Mouse (Mus musculus): ENCODE data around the gene Cdk15.

Cdk15 gene

DNA sequence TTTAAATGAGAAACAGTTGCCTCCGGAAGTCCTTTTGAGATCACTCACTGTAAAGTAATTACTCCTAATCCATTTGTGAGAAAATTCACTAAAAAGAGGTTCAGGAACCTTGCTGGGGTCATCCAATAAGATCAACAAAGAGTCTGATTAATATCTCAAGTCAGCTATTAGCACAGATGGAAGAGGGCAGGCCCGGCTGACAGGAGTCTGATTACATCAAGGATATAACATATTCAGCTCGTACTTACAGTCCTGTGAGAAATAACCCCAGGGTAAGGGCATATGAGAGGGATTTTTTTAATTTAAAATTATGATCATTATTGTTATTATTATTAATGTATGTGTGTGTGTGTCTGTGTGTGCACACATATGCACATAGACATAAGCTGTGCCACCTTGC lies 15.5 kb downstream of the Cdk15 start:
- no peak for DNase-seq (ENCODE audit: low read depth, low spot score)

DNA sequence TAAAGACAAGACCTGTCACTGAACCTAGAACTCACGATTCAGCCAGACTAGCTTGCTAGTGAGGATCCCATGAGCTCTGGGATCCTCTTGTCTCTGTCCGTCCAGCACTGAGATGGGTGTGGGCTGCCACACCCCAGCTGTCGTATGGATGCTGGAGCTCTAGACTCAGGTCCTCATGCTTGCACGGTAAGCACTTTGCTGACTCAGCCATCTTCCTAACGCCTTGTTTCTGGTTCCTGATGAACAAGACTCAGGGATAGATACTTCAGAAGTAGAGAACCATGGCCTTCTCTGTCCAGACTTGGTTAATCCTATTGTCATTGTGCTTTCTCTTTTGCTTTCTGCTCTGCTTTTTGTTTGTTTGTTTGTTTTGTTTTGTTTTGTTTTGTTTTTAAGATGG lies 29.2 kb downstream of the Cdk15 start:
- no peak for DNase-seq (ENCODE audit: low read depth, low spot score)

DNA sequence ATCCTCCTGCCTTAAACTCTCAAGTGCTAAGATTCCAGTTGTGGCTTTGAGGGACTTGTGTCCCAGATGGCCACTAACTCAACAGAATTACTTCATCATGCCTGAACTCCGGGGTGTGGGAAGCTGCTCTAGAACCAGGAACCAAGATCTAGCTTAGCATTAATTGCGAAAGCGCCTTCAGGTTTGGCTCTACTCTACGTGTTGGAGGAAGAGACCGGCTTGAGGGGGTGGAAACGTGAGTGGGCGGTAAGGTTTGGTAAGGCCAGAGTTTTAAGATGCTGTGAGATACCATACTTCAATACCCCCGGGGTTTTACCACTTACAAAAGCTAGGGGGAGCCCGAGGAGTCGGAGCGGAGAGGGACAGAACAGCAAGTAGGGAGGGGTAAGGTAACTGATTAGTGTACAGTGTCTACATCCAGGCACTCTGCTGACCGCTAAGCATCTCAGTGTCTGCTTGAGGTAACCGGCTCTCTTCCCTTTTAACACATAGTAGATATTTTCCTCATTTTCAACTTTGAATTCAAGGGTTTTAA lies 29.7 kb downstream of the Cdk15 start:
- no peak for DNase-seq (ENCODE audit: low read depth, low spot score)

DNA sequence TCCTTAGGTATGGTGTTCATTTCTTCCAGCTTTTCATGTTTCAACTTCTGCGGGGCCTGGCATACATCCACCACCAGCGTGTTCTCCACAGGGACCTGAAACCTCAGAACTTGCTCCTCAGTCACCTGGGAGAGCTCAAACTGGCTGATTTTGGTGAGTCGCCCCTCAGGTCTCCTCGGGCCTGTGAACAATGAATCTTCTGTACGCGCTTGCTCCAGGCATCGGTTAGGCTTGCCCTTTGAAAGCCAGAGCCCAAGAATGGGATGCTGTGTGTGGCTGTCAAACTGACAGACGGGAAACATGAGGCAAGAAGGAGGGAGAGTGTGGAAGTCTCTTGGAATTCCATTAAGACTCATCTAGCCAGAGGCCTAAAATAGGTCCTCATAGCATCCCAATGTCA lies 31.0 kb downstream of the Cdk15 start:
- no peak for DNase-seq (ENCODE audit: low read depth, low spot score)

DNA sequence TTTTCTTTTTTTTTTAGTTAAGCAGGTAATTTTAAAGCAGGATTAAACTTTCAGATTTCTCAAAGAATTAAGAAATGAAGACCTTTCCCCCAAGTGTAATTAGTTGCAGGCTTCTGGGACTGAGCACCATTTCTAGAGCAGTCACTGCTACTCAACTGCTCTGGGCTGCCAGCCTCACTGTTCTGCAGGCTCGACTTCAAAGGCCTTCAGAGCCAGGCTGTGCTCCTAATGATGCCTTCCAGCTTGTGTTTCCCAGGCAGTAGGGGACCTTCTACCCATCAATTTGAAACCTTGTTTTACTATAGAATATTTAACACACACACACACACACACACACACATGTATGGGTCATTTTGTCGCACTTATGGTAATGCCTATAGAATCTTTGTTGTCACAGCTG lies 34.9 kb downstream of the Cdk15 start:
- no peak for DNase-seq (ENCODE audit: low read depth, low spot score)

DNA sequence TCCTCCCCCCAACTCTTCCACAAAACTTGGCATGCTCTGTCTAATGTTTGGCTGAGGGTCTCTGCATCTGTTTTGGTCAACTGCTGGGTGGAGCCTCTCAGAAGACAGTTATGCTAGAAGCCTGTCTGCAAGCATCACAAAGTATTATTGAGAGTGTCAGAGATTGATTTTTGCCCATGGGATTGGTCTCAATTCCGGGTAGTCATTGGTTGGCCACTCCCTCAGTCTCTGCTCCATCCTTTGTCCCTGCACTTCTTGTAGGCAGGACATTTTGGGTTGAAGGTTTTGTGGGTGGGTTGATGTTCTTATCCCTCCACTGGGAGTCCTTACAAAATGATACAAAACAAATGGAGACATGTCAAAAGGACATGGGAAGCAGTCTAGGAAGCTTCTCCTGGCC lies 39.1 kb downstream of the Cdk15 start:
- no peak for DNase-seq (ENCODE audit: low read depth, low spot score)

DNA sequence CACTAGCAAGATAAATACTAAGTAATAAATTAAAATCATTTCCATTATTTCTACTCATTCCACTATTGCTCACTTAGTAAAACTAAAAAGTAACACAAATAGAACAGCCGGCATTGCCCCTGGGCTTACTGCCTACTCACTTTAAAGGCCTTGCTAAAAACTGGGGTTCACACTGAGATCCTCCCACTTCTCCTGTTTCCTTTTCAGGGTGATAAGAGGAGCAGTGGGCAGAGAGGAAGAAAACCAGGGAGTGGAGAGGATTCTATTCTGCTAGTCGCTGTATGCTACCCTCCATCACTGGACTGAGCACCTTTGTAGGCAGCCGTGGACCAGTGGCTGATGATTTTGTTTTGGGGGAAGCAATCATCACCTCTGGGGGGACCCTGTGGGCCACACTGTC lies 40.5 kb downstream of the Cdk15 start:
- DNase-seq (ENCODE audit: low read depth, low spot score), result no peak

DNA sequence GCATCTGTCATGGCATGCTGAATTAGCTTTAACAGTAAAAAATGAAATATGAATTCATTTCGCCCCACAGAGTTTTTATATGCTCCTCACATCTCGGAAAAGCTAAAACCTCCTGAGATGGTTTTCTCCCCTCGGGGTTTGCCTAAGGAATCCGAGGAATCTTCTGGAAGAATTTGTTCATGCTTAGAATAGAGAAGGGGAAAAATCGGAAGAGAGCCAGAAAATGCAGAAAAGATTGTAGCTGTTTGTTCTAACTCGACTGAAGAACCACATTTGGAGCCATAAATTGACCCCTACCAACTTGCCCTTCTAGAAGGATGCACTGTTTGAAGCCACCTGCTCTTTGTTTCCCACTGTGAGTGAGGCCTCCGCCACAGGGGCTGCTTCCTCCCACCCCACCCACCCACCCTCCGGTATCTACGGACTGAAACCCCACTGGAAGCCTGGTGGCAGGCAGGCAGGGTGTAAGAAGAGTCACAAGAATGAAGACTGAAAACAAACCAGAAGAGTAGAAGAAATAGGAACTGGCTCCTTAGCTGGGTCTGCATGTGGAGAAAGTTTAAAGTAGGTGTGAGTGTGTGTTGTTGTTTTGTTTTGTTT lies 41.9 kb downstream of the Cdk15 start:
- no peak for DNase-seq (ENCODE audit: low read depth, low spot score)

DNA sequence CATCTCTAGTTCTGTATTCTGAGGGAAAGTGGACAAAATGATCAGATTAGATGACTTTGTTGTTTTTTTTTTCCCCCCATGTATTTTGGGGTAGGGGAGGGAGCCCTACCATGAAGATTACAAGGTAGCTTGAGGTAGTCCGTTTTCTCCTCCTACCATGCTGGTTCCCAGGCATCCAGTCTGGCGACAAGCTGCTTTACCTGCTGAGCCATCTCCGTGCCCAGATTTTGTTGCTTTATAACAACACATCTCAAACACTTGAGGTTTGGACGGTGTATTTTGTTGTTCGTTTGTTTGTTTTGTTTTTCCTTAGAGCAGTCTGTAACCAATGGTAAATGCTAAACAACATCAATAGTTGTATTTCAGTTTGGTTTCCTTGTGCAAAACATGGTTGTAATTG lies 50.6 kb downstream of the Cdk15 start:
- DNase-seq (ENCODE audit: low read depth, low spot score), result no peak

DNA sequence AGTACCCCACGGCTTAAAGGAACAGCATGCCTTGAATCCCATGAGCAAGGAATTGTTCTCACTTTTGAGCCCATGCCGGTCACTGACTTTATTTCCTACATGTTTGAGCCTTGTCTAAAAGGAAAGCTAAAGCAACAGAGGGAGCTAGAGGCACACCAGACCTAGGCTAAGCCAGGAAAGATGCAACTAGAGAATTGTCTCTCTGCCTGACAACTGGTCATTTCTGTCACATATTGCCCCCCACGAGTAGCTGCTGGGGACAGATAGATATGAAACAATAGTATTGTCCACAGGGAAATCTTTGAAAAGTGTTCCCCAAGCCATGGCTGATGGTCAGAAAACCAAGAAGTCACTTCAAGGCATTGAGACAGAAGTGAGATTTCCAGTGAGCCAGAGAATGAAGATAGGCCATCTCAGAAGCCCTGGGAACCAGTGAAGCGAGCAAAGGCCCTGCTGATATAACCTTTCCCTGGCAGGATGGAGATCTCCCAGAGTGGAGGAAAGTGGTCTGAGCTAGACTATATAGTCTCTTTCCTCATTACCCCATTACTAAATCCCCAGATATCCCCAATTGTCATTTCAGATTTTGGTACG lies 54.7 kb downstream of the Cdk15 start:
- no peak for DNase-seq (ENCODE audit: low read depth, low spot score)

DNA sequence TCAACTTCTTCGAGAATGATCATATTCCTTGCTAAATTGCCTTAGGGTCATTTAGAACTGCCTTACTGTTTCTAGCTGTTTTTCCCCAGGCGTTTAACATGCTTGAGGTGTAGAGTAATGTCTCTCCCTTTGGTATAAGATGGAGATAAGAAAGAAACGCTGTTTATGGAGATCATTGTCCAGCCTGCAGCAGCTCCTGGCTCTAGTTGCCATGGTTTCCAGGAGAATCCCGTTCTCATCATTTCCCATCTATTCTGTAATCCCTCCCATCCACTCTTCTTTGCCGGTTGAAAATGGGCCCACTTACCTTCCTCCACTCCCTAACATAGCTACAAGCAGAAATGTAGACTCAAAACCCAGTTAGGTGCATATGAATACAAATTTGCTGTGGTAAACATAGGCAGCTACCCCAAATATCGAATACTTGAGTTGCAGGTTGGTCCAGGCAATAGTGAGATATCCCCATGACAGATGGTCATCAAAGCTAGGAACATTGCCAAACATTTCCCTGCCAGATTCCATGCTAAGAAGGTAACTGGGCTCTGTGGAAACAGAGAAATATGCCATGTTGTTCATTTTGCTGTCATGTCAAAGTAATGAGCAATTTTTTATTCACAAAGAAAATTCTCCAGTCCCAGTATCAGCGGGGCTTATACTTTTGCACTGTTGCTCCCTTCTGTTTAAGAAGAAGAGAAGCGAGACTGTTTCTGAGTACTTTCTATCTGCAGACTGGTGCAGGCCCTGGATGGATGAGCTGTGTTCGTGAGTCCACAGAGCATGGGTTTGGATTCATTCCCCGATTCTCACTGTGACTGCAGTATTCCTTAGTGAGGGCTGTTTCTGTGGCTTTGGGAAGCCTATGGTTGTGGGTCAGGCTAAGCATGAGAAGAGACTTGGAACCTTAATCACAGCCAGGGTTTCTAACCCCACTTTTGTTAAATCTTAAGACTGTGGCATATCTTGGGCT lies 55.8 kb downstream of the Cdk15 start:
- DNase-seq (ENCODE audit: low read depth, low spot score), result no peak

DNA sequence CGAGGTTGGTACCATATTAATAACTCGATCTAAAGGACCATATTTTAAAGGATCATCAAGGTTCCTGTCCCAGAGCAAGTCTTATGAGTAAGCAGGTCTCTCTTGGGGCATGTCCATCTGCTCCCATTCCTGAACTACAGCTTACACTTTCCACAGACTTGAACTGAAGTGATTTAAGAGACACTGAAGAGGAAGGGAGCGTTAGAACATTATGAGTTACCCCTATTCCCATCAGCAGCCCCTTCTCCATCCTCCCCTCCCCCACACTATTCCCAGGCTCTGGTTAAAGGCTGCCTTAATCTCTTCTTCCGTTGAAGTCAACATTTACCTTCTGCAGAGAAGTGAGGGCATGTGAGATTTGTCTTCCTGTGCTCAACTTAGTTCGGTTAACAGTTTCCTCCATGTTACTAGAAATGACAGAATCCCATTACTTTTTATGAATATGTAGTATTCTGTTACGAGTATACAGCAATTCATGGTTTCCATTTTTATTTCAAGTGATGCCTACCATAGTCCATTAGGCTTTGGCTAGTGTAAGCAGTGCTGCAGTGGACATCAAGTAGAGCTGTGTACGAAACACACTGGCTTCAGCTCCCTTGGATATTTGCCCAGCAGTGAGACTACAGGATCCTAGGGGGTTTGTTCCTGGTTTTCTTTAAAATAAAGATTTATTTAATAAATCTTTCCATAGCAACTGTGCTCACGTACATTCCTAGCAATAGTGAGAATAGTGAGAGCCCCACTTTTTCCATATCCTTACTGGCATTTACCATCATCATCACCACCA lies 56.6 kb downstream of the Cdk15 start:
- no peak for DNase-seq (ENCODE audit: low read depth, low spot score)

DNA sequence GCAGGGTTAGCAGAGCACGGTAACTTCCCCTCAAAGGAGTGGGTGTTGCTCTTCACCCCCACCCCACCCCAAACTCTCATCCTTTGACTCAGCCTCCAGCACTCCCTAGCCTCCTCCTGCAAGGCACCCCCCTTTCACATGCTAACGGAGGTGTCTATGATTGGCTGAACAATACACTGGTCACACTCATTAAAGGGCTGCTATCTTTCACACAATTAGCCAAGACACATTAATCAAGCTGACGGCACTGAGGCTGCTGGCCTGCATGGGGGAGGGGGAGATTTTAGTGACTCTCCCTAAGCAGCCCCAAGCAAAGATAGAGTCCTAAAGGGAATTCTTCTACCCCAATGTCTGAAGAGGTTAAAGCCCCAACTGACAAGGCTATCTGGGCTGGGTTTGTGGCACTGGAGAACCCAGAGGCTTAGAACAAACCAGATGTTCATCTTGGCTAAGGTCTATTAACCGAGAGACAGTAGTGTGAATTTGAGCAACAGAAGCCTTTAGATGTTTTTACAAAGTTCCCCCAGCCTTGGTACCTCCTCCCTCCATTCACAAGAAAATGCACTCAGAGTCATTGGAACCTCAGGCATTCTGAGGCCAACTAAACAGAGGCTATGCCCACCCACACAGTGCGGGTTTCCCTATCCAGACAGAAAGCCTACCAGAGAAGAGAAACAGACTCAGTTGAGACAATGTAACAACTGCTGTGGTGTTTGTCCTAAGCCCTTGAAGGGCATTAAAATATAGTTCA lies 58.5 kb downstream of the Cdk15 start:
- DNase-seq (ENCODE audit: low read depth, low spot score), result no peak

DNA sequence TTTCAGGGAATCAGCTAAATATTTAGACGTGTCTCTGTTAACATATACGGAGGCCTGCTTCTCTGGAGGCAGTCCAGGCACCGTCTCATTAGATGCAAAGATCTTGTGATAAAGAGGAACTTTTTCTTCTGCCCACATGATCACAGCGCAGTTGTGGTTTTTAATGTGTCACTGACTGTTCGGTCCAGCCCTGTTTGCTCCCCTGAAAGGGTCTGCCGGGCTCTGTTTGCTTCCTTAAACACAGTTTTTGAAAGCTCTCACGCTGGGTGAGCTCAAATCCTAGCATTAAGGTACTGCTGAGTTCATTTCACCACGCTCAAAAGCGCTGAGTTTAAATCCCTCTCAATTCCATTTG lies 59.3 kb downstream of the Cdk15 start:
- DNase-seq (ENCODE audit: low read depth, low spot score), result no peak

DNA sequence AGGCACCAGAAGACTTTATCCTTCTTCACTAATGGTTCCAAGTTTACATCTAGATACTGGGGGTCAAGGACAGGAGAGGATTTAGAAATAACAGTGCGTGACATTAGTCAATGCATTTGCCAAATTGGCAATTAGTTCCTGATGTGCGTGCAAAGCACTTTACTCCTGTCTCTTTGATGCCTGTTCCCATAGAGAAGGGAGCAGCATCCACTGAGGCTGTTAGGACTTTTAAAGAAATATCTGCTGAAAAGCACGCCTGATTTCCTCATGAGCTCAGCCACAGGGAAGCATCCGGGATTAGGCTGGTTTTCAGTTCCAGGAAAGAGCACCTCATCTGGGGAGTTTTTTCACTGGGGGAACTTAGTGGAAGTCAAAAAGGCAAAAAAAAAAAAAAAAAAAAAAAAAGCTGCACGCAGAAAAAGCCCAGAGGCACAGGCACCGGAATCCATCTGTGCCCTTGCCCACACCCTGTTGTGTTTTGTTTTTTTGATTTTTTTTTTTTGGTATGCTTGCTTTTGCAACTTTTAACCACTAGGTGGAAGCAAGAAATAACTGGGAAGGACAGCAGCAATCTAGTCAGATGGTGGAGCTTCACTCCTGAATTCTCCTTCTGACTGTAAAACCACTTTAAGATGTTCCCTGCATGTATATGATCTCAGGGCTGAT lies 59.8 kb downstream of the Cdk15 start:
- no peak for DNase-seq (ENCODE audit: low read depth, low spot score)

DNA sequence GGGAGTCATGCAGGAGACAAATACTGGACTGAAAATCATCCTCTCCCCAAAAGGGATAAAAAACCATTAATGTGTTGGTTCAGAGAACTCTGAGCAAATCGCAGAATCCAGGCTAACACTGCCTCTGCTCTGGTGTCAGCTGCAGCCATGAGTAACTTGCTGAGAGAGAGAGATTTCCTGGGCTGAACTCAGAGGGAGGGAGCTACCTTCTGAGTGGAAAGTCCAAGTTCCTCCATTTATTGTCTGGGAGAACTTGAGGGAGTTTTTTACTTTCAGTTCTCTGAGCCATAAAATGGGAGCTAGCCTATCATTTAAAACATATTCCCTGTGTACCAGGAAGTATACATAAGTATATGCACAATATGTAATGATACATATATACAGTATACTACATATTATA lies 60.7 kb downstream of the Cdk15 start:
- DNase-seq (ENCODE audit: low read depth, low spot score), result no peak

DNA sequence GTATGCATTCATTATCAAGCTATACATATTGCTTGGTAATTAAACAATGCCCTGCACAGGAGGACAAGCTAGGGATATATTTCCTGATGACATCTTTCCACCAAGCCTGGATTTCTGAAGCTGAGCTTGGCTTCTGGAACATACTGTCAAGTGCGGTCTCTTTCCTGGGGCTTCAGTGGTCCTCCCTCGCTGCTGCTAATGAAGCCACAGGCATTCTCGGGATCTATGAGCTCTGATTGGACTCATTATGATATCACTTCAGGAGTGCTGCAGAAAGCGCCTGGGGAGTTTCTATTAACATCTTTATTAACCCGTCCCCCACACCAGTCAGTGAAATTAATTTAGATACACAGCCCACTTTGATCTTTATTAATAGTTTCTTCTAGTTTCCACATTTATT lies 62.2 kb downstream of the Cdk15 start:
- no peak for DNase-seq (ENCODE audit: low read depth, low spot score)

DNA sequence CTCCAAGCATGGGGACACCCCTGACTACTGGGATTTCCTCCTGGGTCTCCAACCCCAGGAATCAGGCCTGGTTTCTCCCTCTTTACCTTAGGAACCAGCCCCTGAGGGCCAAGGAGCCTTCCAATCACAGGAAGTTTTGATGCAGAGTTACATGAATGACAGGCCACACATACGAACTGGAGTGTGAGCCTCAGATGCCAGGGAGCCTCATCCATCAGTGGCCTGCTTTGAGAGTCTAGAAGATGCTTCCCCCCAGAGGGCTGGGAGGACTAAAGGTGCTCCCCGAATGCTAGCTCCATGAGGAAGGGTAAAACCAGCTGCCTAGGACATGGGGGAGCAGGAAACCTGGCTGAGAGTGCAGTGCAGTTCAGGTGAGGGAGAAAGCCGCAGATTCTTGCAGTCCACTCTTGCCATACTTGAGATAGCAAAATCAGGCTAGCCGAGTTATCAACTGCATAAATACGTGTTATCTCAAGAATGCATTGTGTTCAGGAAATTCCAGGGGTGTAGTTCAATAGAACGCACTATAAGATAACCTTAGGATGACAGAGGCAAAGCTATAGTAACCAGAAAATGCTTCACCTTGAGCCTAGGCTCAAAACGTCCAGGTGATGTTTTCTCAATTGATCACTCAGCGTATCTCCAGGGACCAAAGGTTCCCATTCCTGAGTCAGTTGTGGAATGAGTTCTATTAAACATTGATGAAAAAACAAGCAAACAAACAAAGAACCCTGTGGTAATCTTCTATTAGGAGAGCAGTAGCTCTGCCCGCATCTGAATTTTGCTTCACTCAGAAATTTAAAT lies 64.6 kb downstream of the Cdk15 start:
- no peak for DNase-seq (ENCODE audit: low read depth, low spot score)

DNA sequence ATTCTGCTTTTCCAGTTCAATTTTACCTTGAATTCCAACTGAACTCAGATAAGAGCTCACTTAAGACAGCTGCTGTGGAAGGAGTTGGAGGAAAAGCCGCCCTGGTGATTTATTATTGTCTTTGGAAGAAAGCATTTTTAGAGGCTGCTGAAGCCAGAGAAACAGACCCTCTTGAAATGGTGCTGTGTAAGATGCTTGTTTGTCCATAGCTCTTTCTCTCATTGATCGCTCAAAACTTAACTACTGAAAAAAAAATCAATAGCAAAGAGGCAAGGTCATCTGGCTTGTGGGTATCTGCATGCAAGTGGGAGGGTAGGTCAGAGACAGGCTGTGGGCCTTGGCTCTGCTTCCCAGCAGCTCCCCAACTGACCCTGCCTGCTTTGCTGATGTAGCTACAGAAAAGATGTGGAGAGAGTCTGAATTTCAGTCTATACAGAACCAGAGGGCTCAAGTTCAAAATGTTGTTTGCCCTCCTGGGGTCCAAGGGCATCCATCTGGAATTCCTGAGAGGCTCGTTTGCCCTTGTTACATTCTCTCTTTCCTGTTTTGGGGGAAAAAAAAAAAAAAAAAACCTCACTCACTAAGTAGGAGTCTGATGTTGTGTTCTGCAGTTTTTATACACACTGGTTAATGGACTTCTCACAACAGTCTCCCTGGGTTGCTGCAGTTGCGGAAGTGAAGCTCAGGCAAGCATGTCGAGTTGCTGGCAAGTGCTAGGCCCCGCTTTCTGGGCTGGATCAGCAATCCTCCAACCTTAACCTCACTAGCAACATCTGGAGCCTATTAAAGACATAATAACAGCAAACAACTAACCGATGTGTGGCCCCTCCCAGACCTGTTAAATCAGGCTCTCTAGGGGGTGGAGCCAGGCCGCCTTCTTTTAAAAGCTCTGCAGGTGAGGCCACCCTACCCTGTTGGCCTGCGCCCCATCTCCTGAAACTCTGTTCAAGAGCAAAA lies 65.5 kb downstream of the Cdk15 start:
- no peak for DNase-seq (ENCODE audit: low read depth, low spot score)
